Mouse (Mus musculus): Measurements from ENCODE around the gene Hdgf.

The Hdgf gene

GRCm38 (mm10) chr3:87909874-87910273 is 3.8 kb downstream of the Hdgf start:
- DNase-seq (ENCODE audit: low spot score): no peak

GRCm38 (mm10) chr3:87910573-87911141 is 4.5 kb downstream of the Hdgf start:
- peak; percentile 73 for DNase-seq (ENCODE audit: low spot score)

GRCm38 (mm10) chr3:87913491-87913890 is 7.4 kb downstream of the Hdgf start:
- no peak for DNase-seq (ENCODE audit: low spot score)

- no peak for DNase-seq (ENCODE audit: low spot score)
Measured at GRCm38 (mm10) chr3:87913891-87914290, 7.8 kb downstream of the Hdgf start.

- DNase-seq (ENCODE audit: low spot score): no peak
Measured at GRCm38 (mm10) chr3:87916990-87917389, 10.9 kb downstream of the Hdgf start.

- no peak for DNase-seq (ENCODE audit: low spot score)
Measured at GRCm38 (mm10) chr3:87918551-87918950, 12.4 kb downstream of the Hdgf start.

GRCm38 (mm10) chr3:87919336-87920108 is 13.4 kb downstream of the Hdgf start, which contains the start of gene Mrpl24:
TSS of gene Mrpl24 (plus strand) at chr3:87919506.
- peak; percentile 81 for DNase-seq (ENCODE audit: low spot score)

- no peak for DNase-seq (ENCODE audit: low spot score)
Measured at GRCm38 (mm10) chr3:87920270-87920943, 14.3 kb downstream of the Hdgf start.

- DNase-seq (ENCODE audit: low spot score): no peak
Measured at GRCm38 (mm10) chr3:87924996-87925395, 18.9 kb downstream of the Hdgf start.

- DNase-seq (ENCODE audit: low spot score): no peak
Measured at GRCm38 (mm10) chr3:87927452-87927851, 21.3 kb downstream of the Hdgf start.

- DNase-seq (ENCODE audit: low spot score): no peak
Measured at GRCm38 (mm10) chr3:87929341-87930077, 23.4 kb downstream of the Hdgf start.

- DNase-seq (ENCODE audit: low spot score): peak; percentile 96
Measured at GRCm38 (mm10) chr3:87930078-87930795, 24.1 kb downstream of the Hdgf start, which contains the start of the genes Isg20l2 and Rrnad1. TSS of gene Isg20l2 (plus strand) at chr3:87930314. TSS of gene Rrnad1 (minus strand) at chr3:87930717.

- DNase-seq (ENCODE audit: low spot score): no peak
Measured at GRCm38 (mm10) chr3:87934026-87934425, 27.9 kb downstream of the Hdgf start.

GRCm38 (mm10) chr3:87934501-87934900 is 28.4 kb downstream of the Hdgf start:
- no peak for DNase-seq (ENCODE audit: low spot score)

- DNase-seq (ENCODE audit: low spot score): no peak
Measured at GRCm38 (mm10) chr3:87935201-87935600, 29.1 kb downstream of the Hdgf start.

GRCm38 (mm10) chr3:87935776-87936175 is 29.7 kb downstream of the Hdgf start:
- peak; percentile 55 for DNase-seq (ENCODE audit: low spot score)

- no peak for DNase-seq (ENCODE audit: low spot score)
Measured at GRCm38 (mm10) chr3:87940611-87941010, 34.5 kb downstream of the Hdgf start.

- no peak for DNase-seq (ENCODE audit: low spot score)
Measured at GRCm38 (mm10) chr3:87942471-87942870, 36.4 kb downstream of the Hdgf start.

GRCm38 (mm10) chr3:87943586-87943985 is 37.5 kb downstream of the Hdgf start:
- DNase-seq (ENCODE audit: low spot score): no peak

- DNase-seq (ENCODE audit: low spot score): no peak
Measured at GRCm38 (mm10) chr3:87944838-87945600, 38.9 kb downstream of the Hdgf start.

Data from ovary, adult 18-20 months (tissue).